Mouse (Mus musculus) B cell, adult 2 months (primary cell): ENCODE results near the gene Tmem131l.
"Not testable (repeated sequence)": the region's sequence is repeated elsewhere in the genome, so short reads cannot be mapped to it uniquely, and the experiment has no call there.

ENCODE experiments used
- DNase-seq, 2 experiments: peaks; one replicate each; pipeline ENCODE4 v3.0.0; 2022

Tmem131l gene

DNA sequence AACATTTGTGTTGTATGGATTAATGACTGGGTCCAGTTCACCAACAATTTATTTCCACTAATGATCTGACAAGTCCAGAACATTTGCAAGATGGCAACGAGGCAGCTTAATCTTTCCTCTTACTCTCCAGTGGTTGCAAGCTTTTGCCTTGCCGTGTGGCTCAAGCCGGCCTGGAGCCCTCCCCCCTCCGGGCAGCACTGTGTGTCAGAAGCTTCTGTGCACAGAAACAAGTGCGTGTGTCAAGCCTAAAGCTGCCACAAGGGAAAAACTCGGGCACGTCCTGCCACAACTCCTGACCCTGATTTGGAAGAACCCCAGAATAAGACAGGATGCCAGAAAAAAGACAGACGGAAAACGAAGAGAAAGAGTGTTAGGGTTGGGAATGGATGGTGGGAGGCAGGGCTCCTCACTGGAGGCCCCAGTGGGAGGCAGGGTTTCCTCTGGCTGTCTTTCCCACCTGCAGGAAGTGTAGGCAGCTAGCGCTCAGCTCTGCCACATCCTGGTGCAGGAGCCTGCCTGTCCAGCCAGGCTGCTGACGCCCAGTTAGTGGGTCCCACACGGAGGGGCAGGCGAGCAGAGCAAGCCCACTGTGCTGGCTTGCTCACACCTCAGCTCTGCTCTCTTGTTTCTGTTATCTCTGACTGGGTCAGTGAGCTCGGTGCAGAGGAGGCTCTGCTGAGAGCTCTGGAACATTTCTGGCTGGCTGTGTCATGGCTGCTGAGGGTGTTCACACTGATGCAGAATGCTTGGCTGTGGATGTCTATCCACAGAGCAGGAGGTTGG, 135.6 kb downstream of the Tmem131l start:
- no peak for DNase-seq

DNA sequence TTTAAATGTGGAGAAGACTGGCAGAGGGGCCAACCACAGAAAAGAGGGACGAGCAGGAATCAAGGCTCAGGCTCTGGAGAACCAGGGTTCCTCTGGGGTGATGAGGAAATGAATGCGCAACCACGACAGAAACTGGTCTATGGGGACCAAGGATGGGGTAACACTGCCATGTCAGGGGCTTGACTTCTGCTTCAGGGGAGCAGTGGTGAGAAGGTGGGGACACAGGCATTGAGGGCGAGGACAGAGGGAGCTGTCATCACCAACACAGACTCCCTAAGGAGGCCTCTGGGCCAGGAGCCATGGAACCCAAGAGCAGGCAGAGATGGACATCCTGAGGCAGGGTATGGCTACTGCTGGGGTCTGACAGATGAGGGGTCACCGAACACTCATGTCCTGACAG, 137.0 kb downstream of the Tmem131l start:
- no peak for DNase-seq

DNA sequence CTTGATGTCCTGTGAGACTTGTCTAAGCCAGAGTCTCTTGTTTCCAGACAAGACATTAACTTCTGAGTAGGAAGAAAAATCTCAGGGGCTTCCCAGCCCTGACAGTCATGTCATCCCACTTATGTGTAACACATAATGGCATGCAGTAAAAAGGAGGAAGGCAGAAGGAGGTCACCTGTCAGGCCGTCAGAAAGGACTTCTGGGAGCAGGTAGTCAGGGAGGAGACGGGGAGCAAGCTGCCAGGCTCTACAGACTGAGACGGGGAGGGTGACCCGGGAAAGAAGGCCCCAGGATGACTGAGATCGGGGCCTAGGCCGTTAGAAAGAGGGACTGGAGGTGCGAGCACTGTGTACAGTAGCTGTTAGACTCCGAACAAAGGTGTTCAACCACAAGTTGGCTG, 137.5 kb downstream of the Tmem131l start:
- no peak for DNase-seq

DNA sequence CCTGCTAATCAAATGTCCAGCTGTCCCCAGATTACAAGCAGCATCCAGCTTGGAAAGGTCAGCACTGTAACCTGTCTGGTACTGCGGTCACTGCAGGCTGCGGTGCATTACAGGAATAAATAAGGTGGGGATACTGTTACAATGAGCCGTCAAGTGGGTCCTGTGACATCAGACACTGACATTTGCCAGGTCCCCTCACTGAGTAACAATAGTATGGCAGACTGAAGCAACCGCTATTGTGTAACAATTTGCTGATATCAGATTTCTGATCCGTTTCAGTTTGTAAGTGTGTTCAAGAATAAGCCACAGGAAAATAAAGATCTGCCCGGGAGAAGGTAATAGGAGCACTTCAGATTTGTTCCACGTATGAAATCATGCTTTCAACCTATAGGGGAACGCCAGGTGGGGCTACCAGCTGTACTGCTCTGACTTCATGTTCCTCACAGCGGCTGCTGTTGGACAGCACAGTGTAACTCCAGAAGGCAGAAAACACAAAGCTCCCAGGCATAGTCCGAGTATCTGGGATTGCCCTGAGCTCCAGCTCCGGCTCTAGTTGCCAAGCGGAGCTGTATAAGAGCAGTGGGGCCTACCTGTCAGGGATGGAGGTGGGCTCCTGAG, 139.1 kb downstream of the Tmem131l start:
- no peak for DNase-seq

DNA sequence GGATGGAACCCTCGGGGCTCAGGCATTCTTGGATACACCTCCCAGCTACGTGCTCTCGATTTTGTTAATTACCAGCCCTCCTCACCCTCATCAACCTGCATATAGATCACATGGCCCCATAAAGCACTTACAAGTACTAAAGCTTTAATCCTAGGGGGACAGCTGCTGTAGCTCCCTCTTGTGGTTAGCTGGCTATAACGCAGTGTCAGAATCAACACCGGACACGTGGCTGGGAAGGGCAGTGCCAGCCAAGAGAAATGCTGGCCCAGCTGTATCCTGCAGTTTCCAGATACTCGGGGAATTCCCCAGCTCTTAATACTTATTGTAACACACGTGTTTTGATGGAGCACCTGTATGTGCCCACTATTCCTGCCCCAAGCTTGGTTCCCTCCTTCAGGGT, 140.4 kb downstream of the Tmem131l start:
- peak; percentile 59 to 62 for DNase-seq

DNA sequence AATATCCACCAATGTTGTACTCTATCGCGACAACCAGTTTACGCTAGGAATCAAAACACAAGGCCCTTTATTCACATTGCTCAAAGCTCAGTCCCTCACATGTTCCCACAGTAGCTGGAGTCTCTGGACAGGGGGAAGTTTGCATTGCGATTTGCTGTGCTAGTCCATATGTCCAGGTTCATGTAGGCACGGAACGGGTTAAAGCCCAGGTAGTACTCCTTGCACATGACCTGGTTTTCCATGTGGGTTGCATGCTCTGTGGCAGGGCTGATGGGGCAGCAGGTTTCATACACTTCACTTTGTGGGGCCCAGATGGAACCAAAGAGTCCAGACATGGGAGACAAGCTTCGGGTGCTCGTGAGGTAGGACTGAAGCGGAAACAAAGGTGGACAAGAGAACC, 141.7 kb downstream of the Tmem131l start:
- DNase-seq, result no peak

DNA sequence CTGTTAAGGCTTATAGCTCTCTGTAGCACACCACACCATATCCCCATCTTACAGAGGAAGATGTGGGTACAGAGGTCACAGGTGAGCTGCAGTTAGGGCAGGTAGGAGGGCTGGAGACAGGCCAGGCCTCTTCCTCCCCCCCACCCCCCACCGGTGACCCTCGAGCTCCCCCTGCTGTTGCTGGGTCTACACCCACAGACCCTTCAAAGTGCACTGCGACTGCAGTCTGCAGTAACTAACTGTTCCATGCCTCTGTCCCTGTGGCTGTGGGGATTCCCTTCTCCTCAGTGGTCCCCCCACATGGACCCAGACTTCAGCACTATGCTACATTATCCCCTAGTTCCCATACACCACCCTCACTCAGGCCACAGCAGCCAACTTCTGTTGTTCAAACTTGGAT, 144.2 kb downstream of the Tmem131l start:
- DNase-seq, result peak; percentile 46 to 52

DNA sequence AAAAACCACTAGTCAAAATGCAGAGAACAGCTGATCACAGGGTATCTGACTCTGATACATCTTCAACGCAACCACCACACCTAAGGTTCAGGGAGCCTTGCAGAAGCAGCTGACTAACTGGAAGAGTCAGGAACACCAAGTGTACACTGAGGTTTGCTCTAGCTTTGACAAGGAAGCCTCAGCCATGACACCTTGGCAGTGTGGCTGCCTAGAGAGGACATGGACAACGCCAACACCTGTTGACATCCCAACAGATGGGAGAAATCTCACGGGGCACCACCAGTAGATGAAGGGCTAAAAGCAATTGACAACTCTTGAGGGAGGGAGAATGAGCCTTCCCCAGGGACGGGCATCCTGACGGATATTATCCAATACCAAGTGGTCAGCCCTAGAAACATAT, 144.9 kb downstream of the Tmem131l start:
- DNase-seq, result no peak

DNA sequence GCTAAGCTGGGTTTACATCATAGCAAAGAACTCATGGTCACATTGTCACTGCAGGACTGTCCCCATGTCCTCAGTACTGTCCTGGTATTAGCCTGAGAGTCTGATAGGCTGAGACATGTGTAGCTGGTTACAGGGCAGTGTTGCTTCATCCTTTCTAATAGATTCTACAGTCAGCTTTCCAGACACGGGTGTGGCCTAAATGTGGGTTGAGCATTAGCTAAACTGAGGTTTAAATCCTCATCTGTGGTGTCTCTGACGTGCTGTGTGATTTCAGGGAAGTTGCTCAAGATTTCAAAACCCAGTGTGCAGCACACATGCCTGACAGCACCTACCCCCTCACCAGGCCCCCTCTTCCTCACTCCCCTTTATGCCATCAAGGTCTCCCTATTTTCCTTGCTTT, 154.8 kb downstream of the Tmem131l start:
- no peak for DNase-seq

DNA sequence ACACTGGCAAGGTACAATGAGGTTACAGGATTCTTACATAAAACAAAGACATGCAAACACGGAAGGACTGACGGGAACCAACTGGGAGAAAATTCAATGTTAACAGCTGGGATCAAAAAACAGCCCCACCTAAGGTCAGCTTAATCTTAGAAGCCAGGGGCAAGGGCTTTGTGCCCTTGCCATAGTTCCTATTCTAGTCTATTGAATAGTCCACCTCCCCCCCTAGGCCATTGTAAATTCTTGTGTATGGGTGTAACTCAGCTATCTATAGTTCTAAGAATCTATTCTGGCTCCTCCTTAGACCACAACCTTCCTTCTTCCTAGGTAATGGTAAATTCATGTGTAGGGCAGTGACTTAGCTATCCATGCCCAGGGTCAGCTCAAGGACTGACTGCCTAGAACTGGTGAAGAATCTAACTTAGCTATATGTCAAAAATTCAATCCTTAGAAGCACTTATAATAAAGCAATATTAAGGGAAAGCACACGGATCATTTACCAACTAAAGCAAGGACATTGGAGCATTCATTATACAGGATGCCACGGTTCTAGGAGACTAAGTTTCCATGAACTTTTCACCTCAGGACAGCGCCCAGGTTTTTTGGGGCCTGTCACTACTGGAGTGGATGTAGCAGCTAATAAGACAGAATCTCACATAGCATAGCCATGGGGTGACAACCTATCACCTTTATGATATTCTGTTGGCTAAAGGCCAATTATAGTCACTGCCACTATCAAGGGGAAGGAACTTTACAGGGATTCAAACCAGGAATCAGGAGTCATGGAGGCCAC, 160.5 kb downstream of the Tmem131l start:
- DNase-seq, result not testable (repeated sequence)

DNA sequence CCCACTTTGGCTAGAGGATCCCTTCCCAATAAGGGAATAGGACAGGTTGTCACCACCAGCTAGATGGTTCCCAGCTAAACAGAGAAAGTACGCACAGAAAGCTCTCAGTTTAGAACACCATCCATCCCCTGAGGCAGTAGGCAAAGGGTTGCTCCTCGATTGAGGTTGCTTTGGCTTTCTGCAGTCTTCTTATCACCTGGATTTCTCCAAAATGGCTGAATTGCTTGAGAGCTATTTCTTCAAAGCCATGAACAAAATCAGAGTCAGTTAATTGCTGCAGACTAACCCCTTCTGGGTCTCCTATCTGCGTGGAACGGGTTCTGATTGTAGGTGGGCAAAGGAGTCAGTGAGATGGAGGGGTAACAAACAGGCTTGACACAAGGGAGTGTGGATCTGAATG, 161.2 kb downstream of the Tmem131l start:
- DNase-seq, result no peak

DNA sequence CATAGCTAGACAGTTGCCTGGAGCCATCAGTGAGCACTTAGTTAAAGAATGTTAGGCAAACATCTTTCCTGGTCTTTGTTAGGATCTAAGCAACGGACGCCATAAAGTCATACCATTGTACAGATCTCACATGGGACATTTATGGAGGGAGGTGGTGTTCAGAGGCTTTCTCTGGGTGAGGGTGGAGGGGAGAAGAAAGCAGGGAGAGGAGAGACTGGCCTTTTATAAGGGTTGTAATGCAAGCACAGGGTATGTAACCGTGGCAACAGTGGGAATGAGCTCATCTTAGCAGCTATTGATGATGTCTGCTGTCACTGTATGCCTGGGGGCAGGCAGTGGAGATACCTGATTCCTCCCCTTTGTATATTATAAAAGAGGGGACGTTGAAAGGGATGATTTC, 163.7 kb downstream of the Tmem131l start:
- DNase-seq, result no peak

DNA sequence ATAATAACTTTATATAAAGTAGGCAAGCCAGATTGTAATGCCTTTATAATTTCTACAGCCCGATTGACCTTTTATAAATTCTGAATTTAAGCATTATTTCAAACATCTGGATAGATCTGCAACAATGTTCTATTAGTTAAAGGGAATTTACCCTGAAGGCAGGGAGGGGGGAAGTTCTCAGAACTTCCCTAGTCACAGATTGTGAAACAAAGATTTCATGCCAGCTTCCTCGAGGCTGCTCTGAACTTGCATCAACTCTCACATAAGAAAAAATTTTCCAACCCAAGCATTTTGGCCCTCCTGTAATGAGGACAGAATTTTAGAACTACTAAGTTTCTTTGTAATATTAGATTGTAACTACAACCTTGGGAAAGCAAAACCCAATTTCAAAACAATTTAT, 164.9 kb downstream of the Tmem131l start:
- not testable (repeated sequence) for DNase-seq

DNA sequence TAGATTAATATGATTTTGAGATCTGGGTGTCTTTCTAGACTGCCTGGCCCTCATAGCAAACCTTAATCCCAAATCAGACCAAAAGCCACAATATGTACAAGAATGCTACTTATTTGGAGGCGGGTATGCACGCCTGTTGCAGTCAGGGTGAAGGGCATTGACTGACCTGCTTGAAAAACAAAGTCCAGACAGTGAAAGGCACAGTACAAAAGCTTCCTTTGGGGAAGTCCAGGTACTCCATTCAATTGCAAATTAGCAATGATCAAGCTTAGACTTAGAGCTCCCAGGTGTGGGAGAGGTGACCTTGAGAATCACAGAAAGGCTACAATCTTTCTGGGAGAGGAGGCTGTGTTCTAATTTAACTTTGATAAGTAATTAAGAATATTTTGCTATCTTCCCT, 167.1 kb downstream of the Tmem131l start:
- not testable (repeated sequence) for DNase-seq

DNA sequence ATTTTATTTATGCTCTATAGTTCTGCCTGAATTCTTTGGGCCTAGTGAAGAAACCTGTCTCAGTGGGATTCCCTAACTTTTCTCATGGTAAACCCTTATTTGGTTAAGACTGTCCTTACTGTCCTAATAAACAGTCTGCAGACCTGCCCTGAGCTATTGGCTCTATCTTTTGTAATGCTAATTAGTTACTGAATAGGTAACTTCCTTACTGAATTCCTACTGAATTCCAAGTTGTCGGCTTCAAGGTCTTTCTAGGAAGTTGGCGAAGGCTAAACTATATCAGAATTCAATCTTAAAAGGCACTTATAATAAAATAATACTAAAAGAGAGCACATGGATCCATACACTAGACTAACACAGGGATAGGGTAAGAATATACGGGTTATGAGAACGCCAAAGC, 168.0 kb downstream of the Tmem131l start:
- not testable (repeated sequence) for DNase-seq

DNA sequence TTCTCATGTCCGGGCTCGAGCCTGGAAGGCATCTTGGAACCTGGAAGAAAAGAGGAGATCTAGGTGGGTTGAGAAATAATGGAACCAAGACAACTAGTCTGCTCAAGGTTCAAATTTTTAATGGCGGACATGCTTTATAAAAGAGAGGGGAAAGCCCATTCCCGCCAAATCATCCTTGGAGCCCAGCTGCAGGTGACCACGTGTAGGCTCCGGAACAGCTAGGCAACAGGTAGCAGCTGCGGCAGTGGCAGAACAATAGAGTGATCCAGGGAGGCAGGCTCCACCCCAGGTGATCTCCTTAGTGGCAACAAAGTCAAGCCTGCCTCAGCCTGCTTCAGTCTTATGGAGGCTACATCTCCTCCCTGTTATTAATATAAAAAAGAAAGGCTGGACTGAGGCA, 168.4 kb downstream of the Tmem131l start:
- DNase-seq, result not testable (repeated sequence)

DNA sequence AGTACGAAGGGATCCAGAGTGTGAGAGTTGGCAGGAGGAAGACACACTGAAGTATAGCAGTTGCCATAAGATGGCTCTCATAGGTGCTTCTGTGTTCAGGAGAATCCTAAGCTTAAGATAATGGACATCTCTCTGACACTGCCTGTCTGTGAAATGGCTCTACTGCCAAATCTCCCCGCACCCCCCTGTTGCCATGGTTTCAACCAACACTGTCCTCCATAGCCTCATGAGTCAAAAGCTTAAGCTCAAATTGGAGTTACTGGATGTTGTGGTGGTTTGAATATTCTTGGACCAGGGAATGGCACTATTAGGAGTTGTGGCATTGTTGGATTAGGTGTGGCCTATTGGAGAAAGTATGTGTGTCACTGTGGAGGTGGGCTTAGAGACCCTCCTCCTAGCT, 170.2 kb downstream of the Tmem131l start:
- DNase-seq, result no peak

DNA sequence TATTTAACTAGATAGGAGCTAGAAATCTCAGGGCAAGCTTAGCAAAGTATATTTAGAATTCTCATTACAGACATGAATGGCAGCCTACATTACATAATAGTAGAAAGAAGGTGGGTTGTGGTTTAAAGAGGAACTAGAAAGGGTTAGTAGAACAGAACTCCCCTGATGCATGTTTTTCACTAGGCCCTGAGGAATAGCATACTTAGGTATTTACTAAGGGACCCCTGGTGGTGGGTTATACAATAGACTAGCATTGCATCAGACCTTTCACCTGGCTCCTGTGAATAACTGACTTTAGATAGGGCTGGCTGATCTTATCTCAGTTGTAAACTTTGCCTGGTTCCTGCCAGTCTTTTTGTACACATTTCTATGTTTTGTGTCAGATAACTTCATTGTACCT, 172.9 kb downstream of the Tmem131l start:
- peak; percentile 31 to 43 for DNase-seq

DNA sequence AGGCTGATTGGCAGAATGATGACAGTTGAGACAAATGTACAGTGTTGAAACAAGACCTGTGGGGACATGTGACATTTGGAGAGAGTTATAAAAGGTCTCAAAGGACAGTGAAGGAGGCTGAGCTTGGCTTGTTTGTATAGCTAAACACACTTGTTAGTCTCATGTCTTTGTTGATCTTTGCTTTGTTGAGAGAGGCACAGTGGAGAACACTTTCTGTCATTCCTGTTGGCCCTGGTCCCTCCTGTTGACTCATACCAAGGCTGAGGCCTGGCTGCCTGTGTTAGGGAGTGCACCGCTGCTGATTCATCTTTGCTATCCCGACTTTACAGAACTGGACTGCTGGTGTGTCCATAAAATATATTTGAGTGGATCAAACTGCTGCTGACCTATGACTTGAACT, 174.8 kb downstream of the Tmem131l start:
- DNase-seq, result no peak

DNA sequence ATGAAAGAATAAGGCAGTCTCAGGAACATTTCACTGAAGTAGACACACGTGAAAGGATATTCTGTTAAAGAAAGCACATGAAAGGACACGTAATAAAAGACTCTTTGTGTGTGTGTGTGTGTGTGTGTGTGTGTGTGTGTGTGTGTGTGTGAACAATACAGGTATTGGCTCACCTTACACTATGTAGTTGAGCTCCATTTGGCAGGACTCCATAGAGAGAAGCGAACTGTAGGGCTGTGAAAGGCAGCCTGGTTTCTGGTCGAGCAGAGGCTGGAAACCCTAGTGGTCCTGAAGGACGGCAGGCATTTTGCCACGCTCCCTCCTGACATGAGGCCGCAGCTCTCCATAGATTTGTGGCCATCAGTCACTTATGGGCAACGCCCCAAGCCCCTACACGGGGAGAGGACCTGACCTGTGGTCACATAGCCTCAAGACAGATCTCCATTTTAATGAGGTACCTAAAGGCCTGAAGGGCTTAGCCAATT, 175.9 kb downstream of the Tmem131l start:
- no peak for DNase-seq

DNA sequence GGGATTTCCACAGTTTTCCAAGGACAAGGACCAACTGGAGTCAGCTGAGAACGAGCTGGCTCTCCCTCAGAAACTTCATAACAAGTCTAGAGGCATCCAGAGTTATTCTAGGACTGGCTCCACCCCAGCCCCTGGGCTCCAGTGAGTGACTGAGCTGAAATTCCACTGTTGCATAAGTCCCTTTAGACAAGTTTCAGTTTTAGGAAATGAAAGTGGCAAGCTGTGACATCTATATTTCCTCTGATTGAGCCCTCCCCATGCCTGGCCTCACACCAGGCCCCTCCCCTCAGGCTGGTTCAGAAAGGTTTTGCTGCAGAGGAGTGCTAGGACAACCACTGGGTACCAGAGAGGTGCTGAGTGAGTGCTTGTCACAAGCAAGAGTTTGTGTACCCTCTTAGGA, 177.0 kb downstream of the Tmem131l start:
- DNase-seq, result peak; percentile 78 to 83

DNA sequence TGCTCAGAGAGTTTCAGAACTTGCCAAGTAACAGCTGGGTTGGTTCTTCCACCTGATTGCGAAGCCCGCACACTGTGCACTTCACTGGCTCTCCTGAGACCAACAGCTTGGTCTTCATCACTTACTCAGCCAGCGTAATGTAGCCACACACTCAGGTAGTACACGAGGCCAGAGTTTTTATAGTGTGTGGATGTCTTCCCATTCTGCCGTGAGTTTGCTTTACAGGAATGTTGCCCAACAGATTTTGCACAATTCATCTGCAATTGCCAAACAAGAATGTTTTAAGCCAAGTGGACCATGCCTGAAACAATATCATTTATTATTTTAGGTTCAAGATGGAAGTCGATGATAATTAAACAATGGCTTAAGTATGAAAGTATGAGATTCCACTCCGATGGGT, 180.4 kb downstream of the Tmem131l start:
- DNase-seq, result no peak

DNA sequence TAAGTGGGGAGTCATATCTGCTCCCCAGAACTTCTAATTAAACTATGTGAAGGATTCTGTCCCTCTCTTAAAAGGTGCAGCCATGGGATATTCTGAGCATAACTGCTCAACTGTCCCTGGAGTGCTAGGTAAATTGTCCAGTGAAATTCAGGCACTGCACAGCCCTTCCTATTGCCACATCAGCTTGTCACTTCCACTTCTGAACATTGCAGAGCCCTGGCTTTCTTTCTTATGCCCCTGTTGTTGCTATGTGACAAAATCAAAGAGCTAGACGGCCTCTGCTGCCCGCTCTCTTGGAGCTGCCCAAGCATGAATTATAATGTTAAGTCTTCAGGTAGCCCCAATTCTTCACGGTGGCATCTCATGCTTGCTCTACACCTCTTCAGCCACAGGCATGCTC, 180.9 kb downstream of the Tmem131l start:
- DNase-seq, result no peak

DNA sequence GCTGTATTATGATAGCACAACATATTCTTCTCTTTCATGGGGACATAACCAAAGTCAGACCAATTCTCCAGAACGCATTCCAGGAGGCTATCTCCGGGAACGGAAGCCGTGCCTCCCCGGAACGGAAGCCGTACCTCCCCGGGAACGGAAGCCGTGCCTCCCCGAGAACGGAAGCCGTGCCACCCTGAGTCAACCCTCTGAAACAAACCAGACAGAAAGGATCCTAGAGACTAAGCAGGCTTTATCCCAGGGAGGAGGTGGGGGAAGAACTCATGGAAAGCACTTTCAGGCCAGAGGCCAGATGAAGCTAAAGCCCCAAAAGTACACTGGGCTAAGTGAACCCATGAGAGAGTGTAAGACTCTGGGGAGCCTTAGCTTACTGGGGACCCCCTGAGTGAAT, 182.4 kb downstream of the Tmem131l start:
- DNase-seq, result no peak
